Mouse (Mus musculus) G1E-ER4 (cell line): Measurements from ENCODE around the gene Sh3d19. TPM values are rescaled to one million over a fixed set of nuclear protein-coding genes. Genes with fewer than 3 reads are reported as not detected.

Experiments used
- GATA1 ChIP-seq: IDR thresholded peaks from one replicate; pipeline ENCODE4 v1.8.0; 2012; ENCODE audit warnings: low read length, inconsistent platforms
- polyA plus RNA-seq: library from polyadenylated mRNA; stranded (reverse); fragments of >175 nt; gene quantifications from 2 replicates; pipeline ENCODE4 v1.2.3, GENCODE M21; 2012

Gene Sh3d19
- polyA plus RNA-seq, 1 experiment: 0.08 TPM

DNA sequence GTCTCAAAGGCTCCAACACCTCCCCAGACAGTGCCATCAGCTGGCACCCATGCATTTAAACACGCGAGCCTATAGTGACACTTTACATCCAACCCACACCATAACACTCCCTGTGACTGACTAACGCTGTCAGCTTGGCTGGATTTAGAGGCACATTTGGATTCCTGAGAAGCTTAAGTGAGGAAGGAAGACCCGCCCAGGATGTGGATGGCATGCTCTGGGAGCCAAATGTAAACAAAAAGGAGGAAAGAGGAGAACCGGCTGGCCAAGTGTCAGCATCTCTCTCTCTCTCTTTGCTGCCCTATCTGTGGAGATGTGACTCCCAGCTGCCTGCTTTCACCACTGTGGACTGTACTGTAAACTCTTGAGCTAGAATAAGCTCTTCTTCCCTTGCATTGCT is 9.8 kb upstream of the Sh3d19 start:
- TF ChIP-seq GATA1: no peak

- no peak for TF ChIP-seq GATA1
Observed at GRCm38 (mm10) chr3:85965479-85965878, 5.4 kb upstream of the Sh3d19 start.

DNA sequence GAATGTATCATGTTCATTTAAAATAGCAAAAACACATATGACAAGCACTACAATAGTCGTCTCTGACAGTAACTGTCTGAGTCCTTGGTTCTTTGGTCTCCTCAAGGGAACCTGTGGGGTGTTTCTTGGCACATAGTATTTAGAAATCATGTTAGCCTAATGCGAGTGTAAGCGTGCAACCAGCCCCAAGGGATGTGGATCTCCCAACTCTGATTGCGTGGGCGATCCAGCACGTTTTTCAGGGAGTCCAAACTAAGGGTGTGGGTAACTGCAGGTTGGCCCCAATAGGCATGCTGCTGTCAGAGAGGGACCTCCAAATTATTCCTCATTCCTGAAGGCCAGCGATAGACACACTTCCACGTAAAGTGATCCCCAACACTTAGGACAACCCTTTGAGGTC is 1.9 kb upstream of the Sh3d19 start:
- no peak for TF ChIP-seq GATA1

DNA sequence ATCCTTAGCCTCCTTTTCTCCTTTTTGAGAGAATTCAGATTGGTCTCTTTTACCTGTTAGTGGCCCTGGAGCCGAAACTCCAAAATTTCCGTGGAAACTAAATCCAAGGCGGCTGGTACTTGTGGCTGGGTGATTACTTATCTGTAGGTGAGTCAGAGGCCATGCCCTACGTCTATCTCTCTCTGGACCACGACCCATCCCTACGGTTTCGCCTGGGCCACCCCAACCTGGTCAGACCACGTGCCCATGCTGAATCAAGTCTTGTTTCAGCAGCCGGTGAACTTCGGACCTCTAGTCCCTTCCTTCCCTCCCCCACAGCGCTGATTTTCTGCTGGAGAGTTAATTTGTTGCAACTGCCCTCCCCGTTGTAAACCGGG is 678 bp downstream of the Sh3d19 start:
- no peak for TF ChIP-seq GATA1

DNA sequence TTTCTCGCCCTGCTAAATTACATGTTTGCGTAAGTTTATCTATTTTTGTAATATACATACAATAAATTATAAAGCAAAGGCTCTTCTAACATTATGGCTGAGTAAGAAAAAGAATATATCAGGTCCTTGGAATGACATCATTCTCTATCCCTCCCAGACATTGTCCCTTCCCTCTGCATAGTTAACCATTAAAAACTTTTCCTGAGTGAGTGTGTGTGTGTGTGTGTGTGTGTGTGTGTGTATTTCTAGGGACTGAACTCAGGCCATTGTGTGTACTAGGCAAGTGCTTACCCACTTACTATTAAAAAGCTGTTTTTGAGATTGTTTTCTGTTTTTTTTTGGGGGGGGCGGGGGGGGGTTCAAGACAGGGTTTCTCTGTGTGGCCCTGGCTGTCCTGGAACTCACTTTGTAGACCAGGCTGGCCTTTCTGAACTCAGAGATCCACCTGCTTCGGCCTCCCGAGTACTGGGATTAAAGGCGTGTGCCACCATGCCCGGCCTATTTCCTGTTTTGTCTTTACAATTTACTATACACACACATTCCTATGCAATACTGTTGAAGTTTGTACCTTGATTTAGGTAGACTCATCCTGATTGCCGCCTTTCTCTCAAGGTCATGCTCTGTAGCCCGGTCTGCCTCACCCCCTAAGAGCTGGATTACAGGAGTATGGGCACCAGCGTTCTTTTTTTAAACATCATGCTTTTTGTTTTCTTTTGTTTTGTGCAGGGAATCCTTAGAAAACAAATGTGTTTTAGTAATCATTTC is 2.6 kb downstream of the Sh3d19 start:
- TF ChIP-seq GATA1: no peak

GRCm38 (mm10) chr3:85974451-85974850 is 3.5 kb downstream of the Sh3d19 start:
- no peak for TF ChIP-seq GATA1

DNA sequence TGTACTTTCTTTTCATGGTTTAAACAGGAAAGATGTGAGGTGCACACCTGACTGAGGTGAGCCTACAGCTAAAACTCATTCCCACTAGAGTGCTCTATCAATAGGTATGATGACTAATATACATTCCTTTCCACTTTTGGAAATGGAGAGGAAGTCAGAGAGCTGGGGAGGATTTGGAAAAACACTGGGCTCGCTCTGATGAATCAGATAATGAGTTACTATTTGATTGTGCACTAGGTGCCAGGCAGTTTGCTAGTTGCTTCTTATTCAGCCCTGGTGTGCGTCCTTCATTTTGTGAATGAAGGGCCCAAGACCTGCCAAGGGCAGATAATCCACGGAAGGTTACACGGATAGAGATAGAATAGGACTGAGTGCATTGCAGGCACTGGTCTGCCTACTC is 9.1 kb downstream of the Sh3d19 start:
- TF ChIP-seq GATA1: no peak

- TF ChIP-seq GATA1: no peak
Observed at GRCm38 (mm10) chr3:85984537-85984936, 13.6 kb downstream of the Sh3d19 start.

DNA sequence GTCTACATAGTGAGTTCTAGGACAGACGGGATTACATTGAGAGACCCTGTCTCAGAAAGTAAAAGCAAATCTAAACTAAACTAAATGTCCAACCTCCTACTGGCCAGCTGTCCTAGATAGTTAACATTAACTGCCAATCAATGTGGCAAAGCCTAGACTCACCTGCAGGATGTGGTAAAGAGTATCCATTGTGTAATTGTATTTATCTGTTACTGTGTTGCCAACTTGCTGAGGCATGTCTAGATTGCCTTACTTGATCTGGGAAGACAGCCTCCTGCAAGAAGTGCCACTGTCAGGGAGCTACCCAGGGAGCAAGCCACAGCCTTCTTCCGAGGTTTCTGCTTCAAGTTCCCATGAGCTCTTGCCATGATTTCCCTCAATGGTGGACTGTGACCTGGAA is 16.3 kb downstream of the Sh3d19 start:
- TF ChIP-seq GATA1: no peak

- no peak for TF ChIP-seq GATA1
Observed at GRCm38 (mm10) chr3:85991140-85991801, 20.4 kb downstream of the Sh3d19 start.

DNA sequence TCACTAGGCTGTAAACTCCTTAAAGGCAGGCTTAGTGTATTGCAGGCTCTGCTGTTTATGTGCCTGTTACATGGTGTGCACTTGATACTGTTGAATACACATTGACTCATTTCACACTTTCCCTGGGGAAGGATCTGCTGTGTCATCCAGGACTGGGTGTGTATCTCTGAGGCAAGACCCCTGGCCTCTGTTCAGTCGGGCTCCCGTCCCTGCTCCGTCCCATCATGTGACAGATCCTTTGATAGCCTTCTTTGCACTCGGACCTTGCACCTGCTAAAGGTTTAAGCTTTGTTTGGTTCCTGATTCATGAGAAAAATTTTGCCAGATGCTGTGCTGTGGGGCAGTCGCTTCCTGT is 20.9 kb downstream of the Sh3d19 start:
- no peak for TF ChIP-seq GATA1

- TF ChIP-seq GATA1: no peak
Observed at GRCm38 (mm10) chr3:85993744-85994143, 22.8 kb downstream of the Sh3d19 start.

DNA sequence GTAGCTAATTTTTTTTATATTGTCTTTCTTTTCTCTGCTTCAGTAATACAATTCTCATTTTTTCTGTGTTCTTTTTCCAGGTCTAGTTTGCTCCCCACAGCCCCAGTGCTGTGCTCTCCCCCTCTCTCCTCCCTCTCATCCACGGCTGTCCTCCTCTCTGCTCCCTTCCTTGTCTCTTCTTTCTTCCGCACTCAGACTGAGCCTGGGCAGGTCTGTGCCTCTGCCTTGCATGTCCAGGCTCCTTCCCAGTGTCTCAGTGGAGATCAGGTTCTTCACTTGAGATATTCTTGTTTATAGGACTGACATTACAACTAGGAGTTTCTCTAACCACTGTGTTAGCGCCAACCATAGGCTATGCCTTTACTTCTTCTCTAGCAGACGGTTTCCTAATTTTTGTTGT is 23.7 kb downstream of the Sh3d19 start:
- TF ChIP-seq GATA1: no peak

GRCm38 (mm10) chr3:86001271-86001670 is 30.4 kb downstream of the Sh3d19 start:
- TF ChIP-seq GATA1: no peak

GRCm38 (mm10) chr3:86002423-86002822 is 31.5 kb downstream of the Sh3d19 start, which contains the start of gene Prss48:
Gene Prss48 (minus strand): TSS chr3:86002491.
- no peak for TF ChIP-seq GATA1

- no peak for TF ChIP-seq GATA1
Observed at GRCm38 (mm10) chr3:86002940-86003339, 32.0 kb downstream of the Sh3d19 start.

- no peak for TF ChIP-seq GATA1
Observed at GRCm38 (mm10) chr3:86004751-86005150, 33.8 kb downstream of the Sh3d19 start.
